Mouse (Mus musculus) CH12.LX (cell line): ENCODE measurements around the gene Nipal4. TPM values are rescaled to one million over a fixed set of nuclear protein-coding genes. Genes with fewer than 3 reads are reported as not detected.
A peak's percentile ranks its signal among the peaks of the same experiment; 100 is the strongest.

Experiments used
- DNase-seq: peaks from one replicate; pipeline ENCODE4 v3.0.0-alpha.2; 2013; ENCODE audit errors: extremely low read depth
- H3K27ac ChIP-seq: 2 replicates; pipeline ENCODE4 v1.5.1; 2012; ENCODE audit warnings: low read depth, mild to moderate bottlenecking, control low read depth, moderate library complexity; ENCODE audit not compliant: insufficient read depth
- H3K27me3 ChIP-seq: replicated peaks from 2 replicates; pipeline ENCODE3; 2012; ENCODE audit warnings: inconsistent platforms
- H3K36me3 ChIP-seq, 2 experiments: replicated peaks in 1 of 2; 2 replicates each; pipeline versions ENCODE3 to v1.6.1; 2012; ENCODE audit warnings: inconsistent platforms in 1 of 2, low read length in 1 of 2, mild to moderate bottlenecking in 1 of 2, mixed read lengths in 1 of 2, moderate library complexity in 1 of 2; ENCODE audit not compliant: control insufficient read depth in 1 of 2, insufficient read depth in 1 of 2
- H3K4me1 ChIP-seq, 2 experiments: 2 replicates each; pipeline ENCODE4 v1.6.1; 2012; ENCODE audit warnings: inconsistent platforms in 1 of 2, moderate library complexity in 1 of 2; ENCODE audit not compliant: insufficient read depth in 2 of 2, control insufficient read depth in 1 of 2
- H3K4me2 ChIP-seq: 2 replicates; pipeline ENCODE4 v1.6.1; 2012; ENCODE audit warnings: low read depth, mild to moderate bottlenecking, control low read depth; ENCODE audit not compliant: poor library complexity, insufficient read depth, severe bottlenecking
- H3K4me3 ChIP-seq, 3 experiments: fragments of 150-350 bp in 1 of 3; sonication (generic) in 1 of 3; replicated peaks in 1 of 3; 2 replicates each; pipeline versions ENCODE3 to v1.5.1; 2011 to 2012; ENCODE audit warnings: low read depth in 2 of 3, low read length in 2 of 3, mild to moderate bottlenecking in 2 of 3, moderate library complexity in 2 of 3, control low read depth in 1 of 3, improper control_type of control experiment in 1 of 3, inconsistent platforms in 1 of 3, mixed read lengths in 1 of 3; ENCODE audit not compliant: poor library complexity in 1 of 3
- H3K79me2 ChIP-seq: replicated peaks from 2 replicates; pipeline ENCODE4 v1.6.1; 2012; ENCODE audit warnings: mild to moderate bottlenecking, moderate library complexity; ENCODE audit not compliant: control insufficient read depth, poor library complexity, insufficient read depth, severe bottlenecking; ENCODE audit errors: extremely low read depth
- H3K9ac ChIP-seq: 2 replicates; pipeline ENCODE4 v1.6.1; 2012; ENCODE audit warnings: low read depth, mild to moderate bottlenecking, control low read depth, moderate library complexity; ENCODE audit not compliant: insufficient read depth
- H3K9me3 ChIP-seq: replicated peaks from 2 replicates; pipeline ENCODE3; 2012; ENCODE audit warnings: low read length, inconsistent platforms, mixed read lengths
- BHLHE40 ChIP-seq: IDR thresholded peaks from 2 replicates; pipeline ENCODE4 v1.6.1; 2011; ENCODE audit warnings: mild to moderate bottlenecking, low read depth, low read length, improper control_type of control experiment
- CHD1 ChIP-seq: IDR thresholded peaks from 2 replicates; pipeline ENCODE4 v1.6.1; 2012; ENCODE audit warnings: low read depth, low read length, improper control_type of control experiment, inconsistent platforms
- EP300 ChIP-seq: IDR thresholded peaks from 2 replicates; pipeline ENCODE4 v1.6.1; 2011; ENCODE audit warnings: low read length, improper control_type of control experiment
- ETS1 ChIP-seq: conservative IDR thresholded peaks from 2 replicates; pipeline ENCODE4 v1.6.1; 2012; ENCODE audit warnings: low read depth, mild to moderate bottlenecking, inconsistent platforms, low read length, improper control_type of control experiment, moderate library complexity
- GABPA ChIP-seq: IDR thresholded peaks from 2 replicates; pipeline ENCODE4 v1.6.1; 2012; ENCODE audit warnings: low read depth, low read length, improper control_type of control experiment, inconsistent platforms; ENCODE audit not compliant: insufficient replicate concordance
- HCFC1 ChIP-seq: IDR thresholded peaks from 2 replicates; pipeline ENCODE4 v1.6.1; 2012; ENCODE audit warnings: low read depth, mild to moderate bottlenecking, inconsistent platforms, low read length, improper control_type of control experiment
- IRF4 ChIP-seq: IDR thresholded peaks from 2 replicates; pipeline ENCODE4 v1.6.1; 2014; ENCODE audit warnings: low read depth, mild to moderate bottlenecking, inconsistent platforms, low read length, improper control_type of control experiment
- JUN ChIP-seq: IDR thresholded peaks from 2 replicates; pipeline ENCODE4 v1.6.1; 2011; ENCODE audit warnings: low read depth, mild to moderate bottlenecking, low read length, improper control_type of control experiment, moderate library complexity; ENCODE audit not compliant: insufficient read depth
- JUND ChIP-seq: conservative IDR thresholded peaks from 2 replicates; pipeline ENCODE4 v1.6.1; 2011; ENCODE audit warnings: low read depth, low read length, improper control_type of control experiment
- MAFK ChIP-seq: IDR thresholded peaks from 2 replicates; pipeline ENCODE4 v1.6.1; 2011; ENCODE audit warnings: low read length, improper control_type of control experiment; ENCODE audit not compliant: insufficient replicate concordance
- MAX ChIP-seq: IDR thresholded peaks from 2 replicates; pipeline ENCODE4 v1.6.1; 2011; ENCODE audit warnings: low read length, improper control_type of control experiment
- MYC ChIP-seq: IDR thresholded peaks from 2 replicates; pipeline ENCODE4 v1.6.1; 2011; ENCODE audit warnings: low read depth, mild to moderate bottlenecking, improper control_type of control experiment, low read length
- PAX5 ChIP-seq: IDR thresholded peaks from 2 replicates; pipeline ENCODE4 v1.6.1; 2012; ENCODE audit warnings: low read length, inconsistent platforms, mixed read lengths
- POLR2A ChIP-seq: IDR thresholded peaks from 2 replicates; pipeline ENCODE4 v1.6.1; 2011; ENCODE audit warnings: low read depth, mild to moderate bottlenecking, improper control_type of control experiment, low read length
- RAD21 ChIP-seq: IDR thresholded peaks from 2 replicates; pipeline ENCODE4 v1.6.1; 2011; ENCODE audit warnings: low read depth, mild to moderate bottlenecking, low read length, improper control_type of control experiment, moderate library complexity
- SIN3A ChIP-seq: IDR thresholded peaks from 2 replicates; pipeline ENCODE4 v1.6.1; 2012; ENCODE audit warnings: low read length, improper control_type of control experiment, inconsistent platforms
- UBTF ChIP-seq: IDR thresholded peaks from 2 replicates; pipeline ENCODE4 v1.6.1; 2012; ENCODE audit warnings: low read depth, mild to moderate bottlenecking, inconsistent platforms, low read length, improper control_type of control experiment, moderate library complexity
- USF1 ChIP-seq: IDR thresholded peaks from 2 replicates; pipeline ENCODE4 v1.6.1; 2014; ENCODE audit warnings: low read depth, mild to moderate bottlenecking, inconsistent platforms, low read length, improper control_type of control experiment
- USF2 ChIP-seq: conservative IDR thresholded peaks from 2 replicates; pipeline ENCODE4 v1.6.1; 2011; ENCODE audit warnings: low read depth, low read length, improper control_type of control experiment
- ZMIZ1 ChIP-seq: IDR thresholded peaks from 2 replicates; pipeline ENCODE4 v1.6.1; 2012; ENCODE audit warnings: low read depth, mild to moderate bottlenecking, inconsistent platforms, low read length, improper control_type of control experiment
- dilution Hi-C: fragments of 300-500 bp; cut with MboI; formaldehyde crosslinking; loops from 2 replicates; pipeline ENCODE4 v1.14.3; 2020; ENCODE audit warnings: low sequenced_read_pairs; ENCODE audit not compliant: extremely low pct_unique_long_range_greater_than_20kb, extremely low pct_ligation_motif_present
- in situ Hi-C: fragments of 300-500 bp; cut with MboI; formaldehyde crosslinking; loops from 3 replicates; pipeline ENCODE4 v1.14.3; 2019; ENCODE audit warnings: low sequenced_read_pairs, low pct_ligation_motif_present, low pct_unique_long_range_greater_than_20kb, mixed read lengths
- polyA plus RNA-seq: library from polyadenylated mRNA; unstranded; fragments of >175 nt; gene quantifications from 2 replicates; pipeline ENCODE4 v1.2.1, GENCODE M21; 2012; ENCODE audit warnings: low read depth; ENCODE audit not compliant: insufficient read length
- total RNA-seq, 2 experiments: library from RNA; depleted of rRNA; stranded (reverse); fragments of 300-350 nt in 1 of 2; fragments of >200 nt in 1 of 2; gene quantifications; 2 replicates each; pipeline ENCODE4 v1.2.3; 2012 to 2014

Gene Nipal4
- total and polyA plus RNA-seq, 3 experiments = 0.08 TPM; not detected in 2

- Histone ChIP-seq H3K27ac (no peak overlapping the region), H3K36me3 (no peaks in the 10 kb centered on the region), H3K4me3 (no peak overlapping the region), H3K79me2 (no peaks in the 10 kb centered on the region), H3K9me3 (no peaks in the 10 kb centered on the region), H3K4me2 (no peak overlapping the region), H3K4me1 (peaks cover 7 to 50% of the 10 kb centered on the region in 2 experiments; a peak in 3 of 4 replicates), H3K27me3 (no peaks in the 10 kb centered on the region), H3K9ac (no peak overlapping the region)
- in situ Hi-C loops = no loop called here
- no peak for TF ChIP-seq MYC
- no peak for TF ChIP-seq SIN3A
- no peak for TF ChIP-seq PAX5
- TF ChIP-seq USF2 = no peak
- TF ChIP-seq HCFC1 = no peak
- TF ChIP-seq CHD1 = no peak
- no peak for TF ChIP-seq RAD21
- no peak for TF ChIP-seq UBTF
- no peak for TF ChIP-seq GABPA
- dilution Hi-C loops = no loop called here
- no peak for DNase-seq
Measured at GRCm38 (mm10) chr11:46120084-46120483, 46.2 kb downstream of the Nipal4 start.

DNA sequence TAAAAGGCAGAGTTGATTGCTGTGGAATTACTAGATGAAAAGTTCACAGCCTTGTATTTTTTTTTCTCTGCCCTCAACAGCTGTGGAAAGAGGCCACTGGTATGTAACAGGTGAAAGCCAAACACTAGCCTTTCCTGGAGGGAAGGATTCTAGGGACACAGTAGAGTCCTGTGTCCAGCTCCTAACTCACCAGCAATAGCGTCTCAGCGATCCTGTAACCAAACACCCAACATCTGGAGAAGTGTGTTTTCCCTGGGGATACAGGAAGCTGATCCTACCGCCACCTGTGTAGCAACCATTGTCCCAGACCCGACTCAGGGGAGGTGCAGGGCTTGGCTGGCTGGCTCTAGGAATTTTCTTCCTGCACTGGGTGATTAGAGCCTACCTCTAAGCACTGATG is 46.7 kb downstream of the Nipal4 start:
- Histone ChIP-seq H3K4me2 (no peak overlapping the region), H3K27me3 (no peaks in the 10 kb centered on the region)

DNA sequence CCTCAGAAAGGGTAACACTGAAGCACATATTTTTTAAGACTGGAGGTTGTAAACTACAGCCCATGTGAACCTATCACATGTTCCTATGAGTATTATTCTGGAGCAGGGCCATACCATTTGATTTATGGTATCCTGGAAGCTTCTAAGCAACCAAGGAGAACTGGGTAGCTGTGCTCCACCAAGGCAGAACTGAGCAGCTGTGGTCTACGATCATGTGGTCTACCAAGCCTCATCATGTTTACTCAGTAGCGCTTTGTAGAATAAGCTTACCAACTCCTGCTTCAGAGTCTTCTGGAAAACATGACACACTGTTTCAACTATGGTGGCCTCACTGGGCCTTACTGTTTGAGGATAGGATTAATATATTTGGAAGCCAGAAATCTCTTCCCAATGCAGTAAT is 49.8 kb downstream of the Nipal4 start:
- Histone ChIP-seq H3K4me2 (no peak overlapping the region), H3K27me3 (no peaks in the 10 kb centered on the region), H3K79me2 (no peaks in the 10 kb centered on the region), H3K36me3 (no peaks in the 10 kb centered on the region), H3K27ac (no peak overlapping the region), H3K4me3 (no peak overlapping the region), H3K9me3 (no peaks in the 10 kb centered on the region), H3K9ac (no peak overlapping the region), H3K4me1 (peaks cover 3 to 40% of the 10 kb centered on the region in 2 experiments; a peak in 2 of 4 replicates)
- dilution Hi-C loops (no loop called here), in situ Hi-C loops (no loop called here)
- peak; percentile 49 for DNase-seq
- TF ChIP-seq GABPA (no peak), IRF4 (peak; percentile 30; the same call in 1 of the 2 replicates), USF2 (no peak; the same call in 1 of the 2 replicates), ZMIZ1 (no peak), POLR2A (no peak), ETS1 (peak; percentile 54; the same call in 1 of the 2 replicates), USF1 (0 out of 2 replicates have a peak, but pooled peaks have one; percentile 3), PAX5 (no peak), MAFK (no peak), EP300 (no peak), JUN (peak; percentile 55; the same call in 1 of the 2 replicates), UBTF (no peak), JUND (peak; percentile 78)

More for the DNA sequence above, 46.7 kb downstream of the Nipal4 start:
- H3K4me1 ChIP-seq = peaks cover 4 to 47% of the 10 kb centered on the region in 2 experiments; a peak in 2 of 4 replicates
- H3K36me3 ChIP-seq = no peaks in the 10 kb centered on the region
- no peaks in the 10 kb centered on the region for H3K79me2 ChIP-seq
- DNase-seq = no peak
- dilution Hi-C loops = no loop called here
- in situ Hi-C loops = no loop called here
- no peak overlapping the region for H3K27ac ChIP-seq
- H3K9ac ChIP-seq = no peak overlapping the region
- H3K4me3 ChIP-seq = no peak overlapping the region
- TF ChIP-seq BHLHE40 (no peak), HCFC1 (no peak), MAX (no peak)
- TF ChIP-seq, all 38 proteins: peak for 0
- no peaks in the 10 kb centered on the region for H3K9me3 ChIP-seq
